Mouse (Mus musculus): Measurements from ENCODE around the gene Eif5a.

The Eif5a gene

GRCm38 (mm10) chr11:69876867-69877266, 44.9 kb downstream of the Eif5a start:
- no peak for DNase-seq (ENCODE audit: low read depth, low spot score)

GRCm38 (mm10) chr11:69876186-69876585, 45.6 kb downstream of the Eif5a start:
- DNase-seq (ENCODE audit: low read depth, low spot score): no peak

- DNase-seq (ENCODE audit: low read depth, low spot score): no peak
Observed at GRCm38 (mm10) chr11:69872451-69872850, 49.3 kb downstream of the Eif5a start.

- DNase-seq (ENCODE audit: low read depth, low spot score): no peak
Observed at GRCm38 (mm10) chr11:69871822-69872221, 49.9 kb downstream of the Eif5a start.

- DNase-seq (ENCODE audit: low read depth, low spot score): no peak
Observed at GRCm38 (mm10) chr11:69870289-69871069, 51.3 kb downstream of the Eif5a start.

- DNase-seq (ENCODE audit: low read depth, low spot score): no peak
Observed at GRCm38 (mm10) chr11:69867335-69867734, 54.4 kb downstream of the Eif5a start.
